Mouse (Mus musculus): ENCODE data around the gene F3. TPM values are rescaled to one million over a fixed set of nuclear protein-coding genes. Genes with fewer than 3 reads are reported as not detected.

The F3 gene
- polyA plus RNA-seq, 2 experiments = 0.33 to 0.39 TPM

DNA sequence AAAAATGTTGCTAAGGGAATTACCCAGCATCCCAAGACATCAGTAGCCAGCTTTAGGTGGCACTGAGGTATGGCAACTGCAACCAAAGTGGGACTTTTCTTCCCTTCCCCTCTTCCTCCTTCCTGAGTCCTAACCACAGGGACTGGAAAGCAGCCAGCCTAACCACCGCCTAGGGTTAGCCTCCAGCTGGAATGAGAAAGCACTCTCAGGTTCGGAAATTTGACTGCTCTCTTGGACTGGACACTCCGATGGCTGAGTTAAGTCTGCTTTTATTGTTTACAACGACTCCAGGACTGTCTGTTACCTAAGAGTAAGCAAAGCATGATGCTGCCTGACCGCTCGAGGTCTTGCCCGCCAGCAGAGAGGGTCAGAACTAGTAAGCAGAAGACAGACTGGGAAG is 26.2 kb upstream of the F3 start:
- no peak for ATAC-seq (ENCODE audit: insufficient read depth)
- Histone ChIP-seq H3K9ac (replicated peaks) (no peak overlapping the region), H3K36me3 (replicated peaks; ENCODE audit: control insufficient read depth, insufficient read depth, low read depth) (no peaks in the 10 kb centered on the region), H3K4me3 (ENCODE audit: insufficient read depth in 1 of 2, low read depth in 2 of 2, low read length in 2 of 2) (no peak overlapping the region), H3K4me2 (ENCODE audit: low read depth) (no peak overlapping the region), H3K27ac (no peak overlapping the region), H3K4me1 (replicated peaks; ENCODE audit: control insufficient read depth in 2 of 2, insufficient read depth in 2 of 2, low read length in 1 of 2) (no peaks in the 10 kb centered on the region; a peak in 1 of 4 replicates), H3K27me3 (ENCODE audit: control insufficient read depth, insufficient read depth, low read length) (no peaks in the 10 kb centered on the region), H3K9me3 (ENCODE audit: control insufficient read depth, low read length) (no peaks in the 10 kb centered on the region)
- WGBS (ENCODE audit: insufficient replicate concordance) = 56% methylated on average over 7 of the region's 7 CpGs
- DNase-seq (ENCODE audit: low read depth in 3 of 3, low spot score in 3 of 3) = no peak
- TF ChIP-seq EP300 (IDR thresholded peaks at IDR 0.05; ENCODE audit: low read depth) (no peak), CTCF (IDR thresholded peaks at IDR 0.05; ENCODE audit: low read depth) (no peak)

DNA sequence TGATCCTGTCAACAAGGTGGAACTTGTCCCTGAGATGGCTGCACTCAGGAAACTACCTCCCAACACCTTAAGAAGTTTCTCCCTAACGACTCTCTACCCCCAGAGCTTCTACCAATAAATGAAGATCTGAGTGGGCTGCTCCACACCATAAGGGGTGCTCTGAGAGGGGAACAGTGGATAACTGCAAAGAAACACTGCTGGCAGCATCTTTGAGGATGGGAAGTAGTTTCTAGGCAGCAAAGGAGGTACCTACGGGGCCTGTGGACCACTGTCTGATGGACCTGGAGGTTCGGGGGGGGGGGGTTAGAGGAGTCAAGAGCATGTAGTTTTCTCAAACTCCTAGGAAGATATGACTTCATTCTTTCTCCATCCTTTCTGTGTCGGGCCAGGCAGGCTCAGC is 23.9 kb upstream of the F3 start:
- ATAC-seq (ENCODE audit: insufficient read depth) (no peak), DNase-seq (ENCODE audit: low read depth in 3 of 3, low spot score in 3 of 3) (no peak)
- TF ChIP-seq EP300 (IDR thresholded peaks at IDR 0.05; ENCODE audit: low read depth) = no peak
- TF ChIP-seq CTCF (IDR thresholded peaks at IDR 0.05; ENCODE audit: low read depth) = no peak
- Histone ChIP-seq H3K27me3 (ENCODE audit: control insufficient read depth, insufficient read depth, low read length) (no peaks in the 10 kb centered on the region), H3K4me1 (replicated peaks; ENCODE audit: control insufficient read depth in 2 of 2, insufficient read depth in 2 of 2, low read length in 1 of 2) (no peaks in the 10 kb centered on the region), H3K4me3 (ENCODE audit: insufficient read depth in 1 of 2, low read depth in 2 of 2, low read length in 2 of 2) (no peak overlapping the region), H3K9me3 (ENCODE audit: control insufficient read depth, low read length) (no peaks in the 10 kb centered on the region), H3K27ac (no peak overlapping the region), H3K36me3 (replicated peaks; ENCODE audit: control insufficient read depth, insufficient read depth, low read depth) (no peaks in the 10 kb centered on the region), H3K4me2 (ENCODE audit: low read depth) (no peak overlapping the region), H3K9ac (replicated peaks) (no peak overlapping the region)
- WGBS (ENCODE audit: insufficient replicate concordance) = 46% methylated on average over 4 of the region's 4 CpGs

DNA sequence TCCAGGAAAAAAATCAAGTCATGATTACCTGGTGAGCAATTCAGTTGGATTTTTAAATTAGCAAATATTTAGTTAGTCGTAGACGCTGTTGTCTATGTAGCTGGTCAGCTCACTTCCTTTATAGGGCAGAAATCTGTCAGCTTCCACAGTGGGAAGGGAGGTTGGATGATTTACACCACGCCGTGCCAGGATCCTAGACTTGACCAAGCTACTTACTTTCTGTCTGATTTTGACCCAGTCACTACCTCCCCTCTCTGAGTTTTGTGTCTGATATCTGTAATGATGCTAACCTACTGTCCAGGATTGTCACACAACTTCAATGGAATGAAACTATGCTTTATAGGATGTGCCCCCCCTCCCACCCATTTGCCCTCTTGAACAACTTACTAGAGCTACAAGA is 23.5 kb upstream of the F3 start:
- TF ChIP-seq EP300 (IDR thresholded peaks at IDR 0.05; ENCODE audit: low read depth) (no peak), CTCF (IDR thresholded peaks at IDR 0.05; ENCODE audit: low read depth) (no peak)
- H3K4me2 ChIP-seq (ENCODE audit: low read depth) = no peak overlapping the region
- H3K4me3 ChIP-seq (ENCODE audit: insufficient read depth in 1 of 2, low read depth in 2 of 2, low read length in 2 of 2) = no peak overlapping the region
- no peaks in the 10 kb centered on the region for H3K27me3 ChIP-seq (ENCODE audit: control insufficient read depth, insufficient read depth, low read length)
- DNase-seq (ENCODE audit: low read depth in 3 of 3, low spot score in 3 of 3) = no peak
- no peaks in the 10 kb centered on the region for H3K36me3 ChIP-seq (replicated peaks; ENCODE audit: control insufficient read depth, insufficient read depth, low read depth)
- H3K4me1 ChIP-seq (replicated peaks; ENCODE audit: control insufficient read depth in 2 of 2, insufficient read depth in 2 of 2, low read length in 1 of 2) = no peaks in the 10 kb centered on the region
- WGBS (ENCODE audit: insufficient replicate concordance) = 71% methylated on average over 4 of the region's 4 CpGs
- H3K9me3 ChIP-seq (ENCODE audit: control insufficient read depth, low read length) = no peaks in the 10 kb centered on the region
- ATAC-seq (ENCODE audit: insufficient read depth) = no peak
- no peak overlapping the region for H3K27ac ChIP-seq
- H3K9ac ChIP-seq (replicated peaks) = no peak overlapping the region

DNA sequence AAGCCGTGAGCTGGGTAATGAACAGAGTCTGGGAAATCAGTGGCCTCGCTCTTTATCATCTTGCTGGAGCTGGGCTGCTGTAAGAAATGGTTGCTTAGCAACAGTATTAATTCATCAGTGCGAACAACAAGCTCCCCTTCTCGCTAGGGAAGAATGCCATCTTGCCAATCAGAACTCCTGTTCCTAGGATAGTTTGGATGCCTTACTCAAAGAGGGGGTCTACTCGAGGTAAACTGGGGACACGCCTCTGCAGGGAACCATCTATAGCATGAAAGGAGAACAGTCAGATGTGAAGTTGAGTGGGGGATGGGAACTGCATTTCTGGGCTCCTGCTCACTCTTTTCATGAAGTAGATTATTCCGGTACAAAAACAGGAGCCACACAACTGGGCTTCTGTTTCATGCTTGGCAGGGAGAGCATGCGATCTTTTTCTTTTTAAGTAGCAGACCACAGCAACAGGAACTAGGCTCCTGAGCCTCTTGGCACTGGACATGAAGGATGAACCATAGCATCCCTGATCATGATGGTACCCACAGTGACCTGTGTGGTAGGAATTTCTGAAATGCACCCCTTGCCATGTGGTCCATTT is 22.9 kb upstream of the F3 start:
- Histone ChIP-seq H3K9me3 (ENCODE audit: control insufficient read depth, low read length) (no peaks in the 10 kb centered on the region), H3K27me3 (ENCODE audit: control insufficient read depth, insufficient read depth, low read length) (no peaks in the 10 kb centered on the region), H3K27ac (no peak overlapping the region), H3K9ac (replicated peaks) (no peak overlapping the region), H3K4me1 (replicated peaks; ENCODE audit: control insufficient read depth in 2 of 2, insufficient read depth in 2 of 2, low read length in 1 of 2) (no peaks in the 10 kb centered on the region), H3K36me3 (replicated peaks; ENCODE audit: control insufficient read depth, insufficient read depth, low read depth) (no peaks in the 10 kb centered on the region), H3K4me3 (ENCODE audit: insufficient read depth in 1 of 2, low read depth in 2 of 2, low read length in 2 of 2) (no peak overlapping the region), H3K4me2 (ENCODE audit: low read depth) (no peak overlapping the region)
- no peak for TF ChIP-seq EP300 (IDR thresholded peaks at IDR 0.05; ENCODE audit: low read depth)
- no peak for TF ChIP-seq CTCF (IDR thresholded peaks at IDR 0.05; ENCODE audit: low read depth)
- ATAC-seq (ENCODE audit: insufficient read depth) = no peak
- WGBS (ENCODE audit: insufficient replicate concordance) = 54% methylated on average over 8 of the region's 8 CpGs
- no peak for DNase-seq (ENCODE audit: low read depth in 3 of 3, low spot score in 3 of 3)

DNA sequence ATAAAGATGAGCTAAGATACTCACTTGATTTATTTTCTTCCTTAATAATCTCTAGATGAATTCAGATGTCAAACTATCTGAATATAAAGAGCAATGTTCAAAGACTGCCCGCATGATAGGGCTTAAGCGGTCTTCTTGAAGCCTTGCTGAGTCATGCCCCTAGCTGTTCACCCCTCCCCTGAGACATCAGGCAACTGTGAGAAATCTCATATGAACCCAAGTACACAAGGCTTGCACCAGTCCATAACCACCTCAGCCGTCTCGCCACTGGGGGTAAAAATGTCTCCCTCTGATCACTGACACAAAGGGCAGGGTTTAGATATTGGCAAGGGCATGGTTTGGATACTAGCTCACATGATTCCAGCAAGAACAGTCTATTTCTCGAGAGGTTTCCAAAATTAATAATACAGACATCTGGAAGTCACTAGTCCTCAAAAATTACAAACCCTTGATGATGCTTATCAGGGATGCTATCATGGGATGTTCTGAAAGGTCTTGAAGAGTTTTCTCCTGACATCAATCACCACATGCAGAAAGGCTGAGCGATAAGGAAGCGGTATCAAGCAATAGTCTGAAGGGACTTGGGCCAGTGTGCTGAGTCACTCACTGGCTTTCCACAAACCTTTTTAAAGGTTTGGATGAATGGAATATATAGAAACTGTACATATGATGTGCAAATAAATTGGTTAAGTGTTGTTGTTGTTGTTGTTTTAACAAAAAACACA is 20.0 kb upstream of the F3 start:
- Histone ChIP-seq H3K4me1 (replicated peaks; ENCODE audit: control insufficient read depth in 2 of 2, insufficient read depth in 2 of 2, low read length in 1 of 2) (no peaks in the 10 kb centered on the region), H3K27ac (no peak overlapping the region), H3K9ac (replicated peaks) (no peak overlapping the region), H3K4me2 (ENCODE audit: low read depth) (no peak overlapping the region), H3K4me3 (ENCODE audit: insufficient read depth in 1 of 2, low read depth in 2 of 2, low read length in 2 of 2) (no peak overlapping the region), H3K9me3 (ENCODE audit: control insufficient read depth, low read length) (no peaks in the 10 kb centered on the region), H3K36me3 (replicated peaks; ENCODE audit: control insufficient read depth, insufficient read depth, low read depth) (no peaks in the 10 kb centered on the region), H3K27me3 (ENCODE audit: control insufficient read depth, insufficient read depth, low read length) (no peaks in the 10 kb centered on the region)
- WGBS (ENCODE audit: insufficient replicate concordance) = 41% methylated on average over 7 of the region's 7 CpGs
- DNase-seq (ENCODE audit: low read depth in 3 of 3, low spot score in 3 of 3) (no peak), ATAC-seq (ENCODE audit: insufficient read depth) (no peak)
- TF ChIP-seq EP300 (IDR thresholded peaks at IDR 0.05; ENCODE audit: low read depth) = no peak
- TF ChIP-seq CTCF (IDR thresholded peaks at IDR 0.05; ENCODE audit: low read depth) = no peak
